Mouse (Mus musculus): ENCODE measurements at regions not wholly inside any gene's neighbourhood (a gene's known extent, or its start where the extent isn't known, plus 50 kb on each side); places are given as distances from the start of the nearest gene placed in this dataset.

DNA sequence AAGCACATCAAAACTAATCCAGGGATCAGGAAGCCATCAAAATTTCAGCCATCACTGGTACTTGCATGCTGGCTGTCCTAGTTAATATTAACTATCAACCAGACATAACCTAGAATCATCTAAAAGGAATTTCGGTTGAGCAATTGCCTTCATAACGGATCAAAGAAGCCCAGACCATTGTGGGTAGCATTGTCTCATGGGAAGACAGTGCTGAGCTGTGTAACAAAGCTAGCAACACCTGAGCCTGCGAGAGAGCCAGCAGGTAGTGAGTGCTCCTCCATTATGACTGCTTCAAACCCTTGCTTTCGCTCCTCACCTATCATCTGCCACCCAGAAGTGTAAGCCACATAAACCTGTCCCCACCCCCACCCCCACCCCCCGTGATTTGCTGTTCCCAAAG lies 169.6 kb upstream of the Fat1 start:
- H3K9ac ChIP-seq = no peak overlapping the region
- no peak overlapping the region for H3K4me2 ChIP-seq
- H3K36me3 ChIP-seq = no peaks in the 10 kb centered on the region
- no peak overlapping the region for H3K4me3 ChIP-seq
- 0 out of 2 replicates have a peak, but pooled peaks cover 5% of the 10 kb centered on the region for H3K4me1 ChIP-seq (replicated peaks)
- 68% methylated on average over 5 of the region's 5 CpGs for WGBS
- no peaks in the 10 kb centered on the region for H3K9me3 ChIP-seq (replicated peaks)
- no peak for ATAC-seq (ENCODE audit: insufficient number of reproducible peaks, low FRiP score)
- H3K27ac ChIP-seq (ENCODE audit: poor library complexity, severe bottlenecking) = no peak overlapping the region
- no peaks in the 10 kb centered on the region for H3K27me3 ChIP-seq (replicated peaks)

DNA sequence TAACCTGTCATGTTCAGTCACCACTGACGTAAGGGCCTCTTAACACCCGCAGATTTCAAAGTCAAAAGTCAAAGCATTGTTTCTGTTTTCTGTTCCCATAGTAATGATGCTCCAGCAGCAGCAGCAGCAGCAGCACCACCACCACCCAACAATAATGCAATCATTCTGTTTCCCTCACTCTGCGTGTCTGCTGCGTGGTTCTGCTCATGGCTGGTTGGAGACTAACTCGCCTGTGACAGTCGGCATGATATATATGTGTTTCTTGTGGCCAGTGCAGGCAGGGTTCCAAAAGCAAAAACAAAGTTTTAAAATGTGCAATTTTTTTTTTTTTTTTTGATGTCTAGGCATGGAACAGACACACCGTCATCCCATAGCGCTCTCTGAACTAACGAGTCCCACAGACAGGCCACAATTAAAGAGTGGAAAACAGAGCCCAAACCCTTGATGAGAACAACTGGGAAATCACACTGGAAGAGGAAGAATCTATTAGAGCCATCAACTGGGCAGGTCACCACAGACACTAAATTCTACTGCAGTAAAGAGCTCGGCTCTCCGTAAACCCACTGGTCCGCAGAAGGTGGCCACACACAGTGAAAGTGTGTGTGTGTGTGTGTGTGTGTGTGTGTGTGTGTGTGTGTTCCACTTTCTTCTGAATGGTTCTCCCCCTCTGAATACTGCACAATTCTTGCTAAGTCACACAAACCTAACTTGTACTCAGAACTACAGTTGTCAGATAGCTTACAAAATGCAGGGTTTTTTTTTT lies 169.0 kb upstream of the Fat1 start:
- Histone ChIP-seq H3K27ac (ENCODE audit: poor library complexity, severe bottlenecking) (no peak overlapping the region), H3K4me2 (no peak overlapping the region), H3K9ac (no peak overlapping the region), H3K4me3 (no peak overlapping the region), H3K27me3 (replicated peaks) (no peaks in the 10 kb centered on the region), H3K36me3 (no peaks in the 10 kb centered on the region), H3K4me1 (replicated peaks) (0 out of 2 replicates have a peak, but pooled peaks cover 5% of the 10 kb centered on the region), H3K9me3 (replicated peaks) (no peaks in the 10 kb centered on the region)
- WGBS = 75% methylated on average over 12 of the region's 12 CpGs
- ATAC-seq (ENCODE audit: insufficient number of reproducible peaks, low FRiP score) = no peak

- no peak for ATAC-seq (ENCODE audit: insufficient number of reproducible peaks, low FRiP score)
- WGBS = 77% methylated on average over 4 of the region's 4 CpGs
Observed at GRCm38 (mm10) chr8:44767271-44767670, 168.0 kb upstream of the Fat1 start.

DNA sequence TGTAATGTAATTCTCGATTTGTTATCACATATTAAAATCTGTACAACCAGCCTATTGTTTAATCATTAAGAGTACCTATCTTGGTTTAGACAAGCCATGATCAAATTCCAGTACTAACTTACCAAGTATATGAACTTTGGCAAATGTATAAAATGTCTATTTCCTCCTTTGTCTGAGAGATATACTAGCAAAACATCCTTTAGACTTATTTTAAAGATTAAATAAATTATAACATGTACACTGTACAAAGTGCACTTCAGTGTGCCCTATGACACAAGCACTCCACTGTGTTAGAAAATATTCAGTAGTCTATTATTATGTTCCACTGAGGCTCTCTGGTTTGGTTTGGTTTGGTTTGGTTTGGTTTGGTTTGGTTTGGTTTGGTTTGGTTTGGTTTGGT lies 156.0 kb upstream of the Fat1 start:
- no peaks in the 10 kb centered on the region for H3K9me3 ChIP-seq (replicated peaks)
- no peak overlapping the region for H3K27ac ChIP-seq (ENCODE audit: poor library complexity, severe bottlenecking)
- WGBS = 62% methylated on average over 1 of the region's 1 CpGs
- H3K4me3 ChIP-seq = no peak overlapping the region
- ATAC-seq (ENCODE audit: insufficient number of reproducible peaks, low FRiP score) = no peak
- no peak overlapping the region for H3K9ac ChIP-seq
- no peaks in the 10 kb centered on the region for H3K36me3 ChIP-seq
- H3K27me3 ChIP-seq (replicated peaks) = no peaks in the 10 kb centered on the region
- H3K4me1 ChIP-seq (replicated peaks) = no peaks in the 10 kb centered on the region
- no peak overlapping the region for H3K4me2 ChIP-seq

More at GRCm38 (mm10) chr8:44767271-44767670, 168.0 kb upstream of the Fat1 start:
- no peak overlapping the region for H3K4me3 ChIP-seq
- H3K9me3 ChIP-seq (replicated peaks) = no peaks in the 10 kb centered on the region
- no peak overlapping the region for H3K9ac ChIP-seq
- H3K4me1 ChIP-seq (replicated peaks) = 0 out of 2 replicates have a peak, but pooled peaks cover 5% of the 10 kb centered on the region
- H3K27me3 ChIP-seq (replicated peaks) = no peaks in the 10 kb centered on the region
- H3K27ac ChIP-seq (ENCODE audit: poor library complexity, severe bottlenecking) = no peak overlapping the region
- H3K36me3 ChIP-seq = no peaks in the 10 kb centered on the region
- H3K4me2 ChIP-seq = no peak overlapping the region

GRCm38 (mm10) chr8:44782421-44782820 lies 152.8 kb upstream of the Fat1 start:
- Histone ChIP-seq H3K9me3 (replicated peaks) (no peaks in the 10 kb centered on the region), H3K4me1 (replicated peaks) (0 out of 2 replicates have a peak, but pooled peaks cover 2% of the 10 kb centered on the region), H3K9ac (no peak overlapping the region), H3K27me3 (replicated peaks) (no peaks in the 10 kb centered on the region), H3K27ac (ENCODE audit: poor library complexity, severe bottlenecking) (no peak overlapping the region), H3K36me3 (no peaks in the 10 kb centered on the region), H3K4me3 (no peak overlapping the region), H3K4me2 (no peak overlapping the region)
- 80% methylated on average over 9 of the region's 9 CpGs for WGBS
- no peak for ATAC-seq (ENCODE audit: insufficient number of reproducible peaks, low FRiP score)

- H3K4me2 ChIP-seq = no peak overlapping the region
- ATAC-seq (ENCODE audit: insufficient number of reproducible peaks, low FRiP score) = no peak
- no peaks in the 10 kb centered on the region for H3K27me3 ChIP-seq (replicated peaks)
- H3K4me3 ChIP-seq = no peak overlapping the region
- WGBS = 82% methylated on average over 8 of the region's 8 CpGs
- no peaks in the 10 kb centered on the region for H3K36me3 ChIP-seq
- 0 out of 2 replicates have a peak, but pooled peaks cover 2% of the 10 kb centered on the region for H3K4me1 ChIP-seq (replicated peaks)
- no peak overlapping the region for H3K27ac ChIP-seq (ENCODE audit: poor library complexity, severe bottlenecking)
- H3K9me3 ChIP-seq (replicated peaks) = no peaks in the 10 kb centered on the region
- no peak overlapping the region for H3K9ac ChIP-seq
Observed at GRCm38 (mm10) chr8:44785161-44785560, 150.1 kb upstream of the Fat1 start.

DNA sequence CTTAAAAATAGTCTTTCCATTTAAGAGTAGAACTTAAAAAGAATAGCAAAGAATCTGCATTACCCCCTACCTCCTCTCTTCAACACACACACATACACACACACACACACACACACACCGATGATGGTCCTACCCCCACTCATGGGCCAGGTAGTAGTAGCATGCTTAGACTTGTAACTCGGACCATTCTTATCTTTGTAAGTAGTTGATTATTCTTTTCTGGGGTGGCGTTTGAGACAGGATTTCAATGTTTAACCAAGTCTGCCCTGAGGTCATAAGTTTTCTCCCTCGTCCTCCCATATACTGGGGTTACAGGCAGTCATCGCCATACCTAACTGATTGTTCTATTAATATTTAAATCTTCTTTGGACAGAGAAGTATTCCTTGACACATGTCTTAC lies 148.5 kb upstream of the Fat1 start:
- Histone ChIP-seq H3K4me3 (no peak overlapping the region), H3K36me3 (no peaks in the 10 kb centered on the region), H3K4me1 (replicated peaks) (0 out of 2 replicates have a peak, but pooled peaks cover 2% of the 10 kb centered on the region), H3K27ac (ENCODE audit: poor library complexity, severe bottlenecking) (no peak overlapping the region), H3K4me2 (no peak overlapping the region), H3K9me3 (replicated peaks) (peaks cover 6% of the 10 kb centered on the region; the same call in 1 of the 2 replicates), H3K9ac (no peak overlapping the region), H3K27me3 (replicated peaks) (no peaks in the 10 kb centered on the region)
- WGBS = 65% methylated on average over 5 of the region's 5 CpGs
- ATAC-seq (ENCODE audit: insufficient number of reproducible peaks, low FRiP score) = no peak

DNA sequence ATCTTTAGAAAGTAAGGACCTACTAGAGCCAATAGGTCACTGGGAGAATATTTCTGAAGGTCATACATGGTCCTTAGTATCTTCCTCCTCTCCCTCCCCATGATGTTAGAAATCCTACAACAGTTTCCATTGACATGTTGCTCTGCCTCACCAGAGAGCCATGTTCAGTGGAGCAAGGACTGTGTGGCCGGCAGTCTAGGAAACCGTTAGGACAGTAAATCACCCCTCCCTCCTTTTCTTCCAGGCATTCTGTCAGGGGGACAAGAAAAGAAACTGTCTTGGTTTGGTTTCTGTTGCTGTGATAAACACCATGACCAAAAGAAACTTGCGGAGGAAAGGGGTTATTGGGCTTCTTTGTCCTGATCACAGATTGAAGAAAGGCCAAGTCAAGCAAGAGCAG lies 147.0 kb upstream of the Fat1 start:
- H3K9ac ChIP-seq = no peak overlapping the region
- H3K4me3 ChIP-seq = no peak overlapping the region
- H3K36me3 ChIP-seq = no peaks in the 10 kb centered on the region
- no peak overlapping the region for H3K4me2 ChIP-seq
- H3K9me3 ChIP-seq (replicated peaks) = peaks cover 10% of the 10 kb centered on the region; the same call in 1 of the 2 replicates
- ATAC-seq (ENCODE audit: insufficient number of reproducible peaks, low FRiP score) = no peak
- H3K27ac ChIP-seq (ENCODE audit: poor library complexity, severe bottlenecking) = no peak overlapping the region
- H3K4me1 ChIP-seq (replicated peaks) = 0 out of 2 replicates have a peak, but pooled peaks cover 2% of the 10 kb centered on the region
- WGBS = 84% methylated on average over 3 of the region's 3 CpGs
- no peaks in the 10 kb centered on the region for H3K27me3 ChIP-seq (replicated peaks)

DNA sequence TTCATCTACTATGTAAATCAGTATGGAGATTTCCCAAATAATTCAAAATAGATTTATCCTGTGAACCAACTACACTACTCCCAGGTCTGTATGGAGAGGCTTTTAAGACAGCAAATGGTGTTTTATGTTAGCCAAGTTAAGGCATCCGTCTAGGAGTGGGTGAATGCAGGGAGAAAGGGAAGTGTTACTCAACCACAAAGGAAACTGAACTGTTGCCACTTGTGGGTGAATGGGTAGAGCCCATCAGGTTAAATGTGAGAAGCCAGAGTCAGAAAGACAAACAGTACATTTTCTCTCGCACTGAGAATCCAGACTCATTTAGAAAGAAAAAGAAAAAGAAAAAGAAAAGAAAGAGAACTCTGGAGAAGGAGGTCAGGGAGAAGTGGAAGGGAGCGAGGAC lies 135.7 kb upstream of the Fat1 start:
- Histone ChIP-seq H3K9me3 (replicated peaks) (no peaks in the 10 kb centered on the region), H3K9ac (no peak overlapping the region), H3K27me3 (replicated peaks) (no peaks in the 10 kb centered on the region), H3K4me2 (no peak overlapping the region), H3K27ac (ENCODE audit: poor library complexity, severe bottlenecking) (no peak overlapping the region), H3K36me3 (no peaks in the 10 kb centered on the region), H3K4me1 (replicated peaks) (peaks cover 23% of the 10 kb centered on the region), H3K4me3 (no peak overlapping the region)
- WGBS = 74% methylated on average over 3 of the region's 3 CpGs
- no peak for ATAC-seq (ENCODE audit: insufficient number of reproducible peaks, low FRiP score)

DNA sequence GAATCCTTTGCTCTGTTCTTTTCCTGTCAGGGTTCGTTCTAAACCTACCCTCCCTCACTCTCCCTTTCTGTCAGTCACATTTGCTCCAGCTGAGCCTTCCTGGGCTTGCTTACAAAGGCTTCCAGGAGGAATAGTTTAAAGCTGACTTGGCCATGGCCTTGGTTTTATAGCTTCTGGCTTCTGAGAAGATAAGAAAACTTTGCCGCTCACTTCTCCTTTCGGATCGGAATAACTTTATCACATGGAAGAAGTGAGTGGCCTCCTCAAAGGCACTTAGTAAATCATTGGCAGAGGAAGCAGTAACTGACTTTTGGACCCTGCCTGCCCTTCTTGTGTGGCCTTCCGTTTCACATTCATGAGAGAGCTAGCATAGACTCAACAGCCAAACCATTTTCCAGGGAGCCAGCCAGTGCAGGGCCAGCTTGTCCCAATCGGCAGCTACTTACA lies 134.4 kb upstream of the Fat1 start:
- ATAC-seq (ENCODE audit: insufficient number of reproducible peaks, low FRiP score) = 0 out of 2 replicates have a peak, but pooled peaks have one; percentile 25
- peak overlapping the region; percentile 13; the same call in 1 of the 2 replicates for H3K4me2 ChIP-seq
- WGBS = 16% methylated on average over 6 of the region's 6 CpGs

DNA sequence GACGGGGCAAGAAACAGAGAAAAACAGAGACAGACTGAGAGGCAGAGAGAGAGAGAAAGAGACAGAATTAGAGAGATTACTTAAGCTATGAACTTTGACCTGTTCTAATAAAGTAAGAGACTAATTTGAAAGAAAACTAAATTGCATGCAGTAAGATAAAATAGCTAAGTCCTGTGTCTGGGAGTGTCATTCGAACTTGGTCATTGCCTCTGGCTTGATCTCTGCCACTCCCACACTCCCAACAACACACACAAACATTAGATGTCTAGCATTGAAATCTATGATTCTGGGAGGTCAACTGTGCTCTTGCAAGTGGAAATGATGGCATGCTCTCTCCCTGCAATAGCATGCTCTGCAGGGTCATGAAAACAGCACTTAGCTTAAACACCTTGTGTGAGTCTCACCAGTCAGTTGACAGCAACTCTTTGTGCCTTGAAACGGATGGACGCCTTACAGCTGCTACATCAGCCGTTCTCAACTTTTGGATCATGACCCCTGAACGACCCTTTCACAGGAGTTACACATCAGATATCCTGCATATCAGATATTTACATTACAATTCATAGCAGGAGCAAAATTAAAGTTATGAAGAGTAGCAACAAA lies 133.5 kb upstream of the Fat1 start:
- Histone ChIP-seq H3K4me2 (no peak overlapping the region), H3K27ac (ENCODE audit: poor library complexity, severe bottlenecking) (0 out of 2 replicates have a peak overlapping the region, but pooled peaks have one; percentile 43)

More for the DNA sequence above, 134.4 kb upstream of the Fat1 start:
- Histone ChIP-seq H3K4me3 (no peak overlapping the region), H3K36me3 (no peaks in the 10 kb centered on the region), H3K27ac (ENCODE audit: poor library complexity, severe bottlenecking) (peak overlapping the region; percentile 40; the same call in 1 of the 2 replicates), H3K9me3 (replicated peaks) (no peaks in the 10 kb centered on the region; the same call in 1 of the 2 replicates), H3K4me1 (replicated peaks) (peaks cover 23% of the 10 kb centered on the region), H3K9ac (no peak overlapping the region), H3K27me3 (replicated peaks) (no peaks in the 10 kb centered on the region)

More for the DNA sequence above, 133.5 kb upstream of the Fat1 start:
- Histone ChIP-seq H3K9me3 (replicated peaks) (no peaks in the 10 kb centered on the region; the same call in 1 of the 2 replicates), H3K36me3 (no peaks in the 10 kb centered on the region), H3K9ac (no peak overlapping the region), H3K4me1 (replicated peaks) (peaks cover 23% of the 10 kb centered on the region), H3K27me3 (replicated peaks) (no peaks in the 10 kb centered on the region), H3K4me3 (no peak overlapping the region)
- 49% methylated on average over 6 of the region's 6 CpGs for WGBS
- ATAC-seq (ENCODE audit: insufficient number of reproducible peaks, low FRiP score) = no peak
